Mouse (Mus musculus) E14TG2a.4 (cell line): ENCODE measurements at regions not wholly inside any gene's neighbourhood (a gene's known extent, or its start where the extent isn't known, plus 50 kb on each side); places are given as distances from the start of the nearest gene placed in this dataset.

Experiments used
- CTCF ChIP-seq: conservative IDR thresholded peaks from 2 replicates; pipeline ENCODE4 v1.5.1; 2014; ENCODE audit warnings: low read length
- NANOG ChIP-seq: IDR thresholded peaks from 2 replicates; pipeline ENCODE4 v1.6.1; 2014; ENCODE audit warnings: borderline replicate concordance, low read length, mixed read lengths
- POU5F1 ChIP-seq: IDR thresholded peaks from 2 replicates; pipeline ENCODE4 v1.6.1; 2014; ENCODE audit warnings: low read length, borderline replicate concordance

- no peak for TF ChIP-seq CTCF
- TF ChIP-seq POU5F1 = no peak
- no peak for TF ChIP-seq NANOG
Observed at GRCm38 (mm10) chr15:103090280-103091164, 71.8 kb downstream of the Hoxc4 start.
